Mouse (Mus musculus): ENCODE measurements at regions not wholly inside any gene's neighbourhood (a gene's known extent, or its start where the extent isn't known, plus 50 kb on each side); places are given as distances from the start of the nearest gene placed in this dataset.

- no peak for DNase-seq (ENCODE audit: low read depth)
Observed at GRCm38 (mm10) chr15:96521125-96521455, 60.4 kb upstream of the Scaf11 start.

GRCm38 (mm10) chr15:96520412-96521124, 59.9 kb upstream of the Scaf11 start:
- DNase-seq (ENCODE audit: low read depth): peak; percentile 63

GRCm38 (mm10) chr15:96518156-96518555, 57.5 kb upstream of the Scaf11 start:
- DNase-seq (ENCODE audit: low read depth): peak; percentile 63

GRCm38 (mm10) chr15:96515620-96516019, 55.0 kb upstream of the Scaf11 start:
- DNase-seq (ENCODE audit: low read depth): no peak

GRCm38 (mm10) chr15:96512636-96513035, 52.0 kb upstream of the Scaf11 start:
- no peak for DNase-seq (ENCODE audit: low read depth)

All from NIH3T3 (cell line).